Mouse (Mus musculus): ENCODE data around the gene Pitx3.

DNA sequence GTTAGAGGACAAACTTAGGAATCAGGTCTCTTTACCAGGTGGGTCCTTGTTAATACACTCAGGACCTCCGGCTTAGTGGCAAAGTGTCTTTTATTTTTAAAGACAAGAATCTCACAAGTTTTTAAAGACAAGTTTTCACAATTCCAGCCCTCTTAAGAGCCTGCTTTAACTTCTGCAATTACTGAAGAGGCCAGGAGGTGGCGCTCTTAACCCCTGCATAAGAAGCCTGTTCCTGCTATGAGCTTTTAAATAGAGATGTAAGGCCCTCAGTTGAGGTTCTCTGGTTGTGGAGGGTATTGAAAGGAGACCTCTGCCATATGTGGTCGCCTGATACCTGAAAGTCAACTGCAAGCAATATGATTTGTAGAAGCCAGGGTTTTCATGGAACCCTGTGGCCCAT lies 61.8 kb downstream of the Pitx3 start:
- TF ChIP-seq GATA1 (IDR thresholded peaks at IDR 0.05; ENCODE audit: borderline replicate concordance, low read length): no peak
- no peak for TF ChIP-seq FLI1 (IDR thresholded peaks at IDR 0.05; ENCODE audit: low read length)
